Mouse (Mus musculus): Measurements from ENCODE around the gene Nos1ap.

- TF ChIP-seq CTCF (IDR thresholded peaks at IDR 0.05; ENCODE audit: low read depth) (no peak), EP300 (optimal IDR thresholded peaks at IDR 0.05) (no peak)
These were observed 18.9 kb upstream of the Nos1ap start for GRCm38 (mm10) chr1:170608461-170609071.
